Mouse (Mus musculus): ENCODE data around the gene Rnaseh2b. TPM values are rescaled to one million over a fixed set of nuclear protein-coding genes. Genes with fewer than 3 reads are reported as not detected.

Gene Rnaseh2b
- polyA plus RNA-seq, 1 experiment from 2014 or later = 63.4 TPM

- WGBS = 77% methylated on average over 5 of the region's 5 CpGs
- H3K27ac ChIP-seq = no peak overlapping the region
- H3K9me3 ChIP-seq = no peaks in the 10 kb centered on the region
These were observed 31.1 kb downstream of the Rnaseh2b start for GRCm38 (mm10) chr14:62323457-62323856.

GRCm38 (mm10) chr14:62324943-62325342, 32.6 kb downstream of the Rnaseh2b start:
- no peaks in the 10 kb centered on the region for H3K27me3 ChIP-seq (replicated peaks)
- no peaks in the 10 kb centered on the region; the same call in 1 of the 2 replicates for H3K4me1 ChIP-seq (replicated peaks)
- H3K27ac ChIP-seq = no peak overlapping the region
- ATAC-seq = no peak
- no peak overlapping the region for H3K9ac ChIP-seq
- H3K4me2 ChIP-seq (replicated peaks) = no peak overlapping the region
- no peaks in the 10 kb centered on the region for H3K36me3 ChIP-seq
- H3K4me3 ChIP-seq (replicated peaks) = no peak overlapping the region
- WGBS = 93% methylated on average over 5 of the region's 5 CpGs
- H3K9me3 ChIP-seq = no peaks in the 10 kb centered on the region

More at GRCm38 (mm10) chr14:62323457-62323856, 31.1 kb downstream of the Rnaseh2b start:
- Histone ChIP-seq H3K4me3 (replicated peaks) (no peak overlapping the region), H3K4me2 (replicated peaks) (no peak overlapping the region), H3K27me3 (replicated peaks) (no peaks in the 10 kb centered on the region), H3K4me1 (replicated peaks) (no peaks in the 10 kb centered on the region; the same call in 1 of the 2 replicates), H3K9ac (no peak overlapping the region), H3K36me3 (no peaks in the 10 kb centered on the region)
- no peak for ATAC-seq

GRCm38 (mm10) chr14:62326026-62326425, 33.6 kb downstream of the Rnaseh2b start:
- Histone ChIP-seq H3K4me3 (replicated peaks) (no peak overlapping the region), H3K27ac (no peak overlapping the region), H3K36me3 (no peaks in the 10 kb centered on the region), H3K27me3 (replicated peaks) (no peaks in the 10 kb centered on the region), H3K4me2 (replicated peaks) (no peak overlapping the region), H3K9ac (no peak overlapping the region), H3K9me3 (no peaks in the 10 kb centered on the region), H3K4me1 (replicated peaks) (no peaks in the 10 kb centered on the region; the same call in 1 of the 2 replicates)
- ATAC-seq = no peak
- 70% methylated on average over 3 of the region's 3 CpGs for WGBS

GRCm38 (mm10) chr14:62327171-62327570, 34.8 kb downstream of the Rnaseh2b start:
- Histone ChIP-seq H3K27me3 (replicated peaks) (no peaks in the 10 kb centered on the region), H3K27ac (no peak overlapping the region), H3K4me2 (replicated peaks) (no peak overlapping the region), H3K9ac (no peak overlapping the region), H3K9me3 (no peaks in the 10 kb centered on the region), H3K4me3 (replicated peaks) (no peak overlapping the region), H3K4me1 (replicated peaks) (no peaks in the 10 kb centered on the region; the same call in 1 of the 2 replicates), H3K36me3 (no peaks in the 10 kb centered on the region)
- ATAC-seq = no peak
- 33% methylated on average over 2 of the region's 2 CpGs for WGBS

GRCm38 (mm10) chr14:62328606-62329005, 36.2 kb downstream of the Rnaseh2b start:
- Histone ChIP-seq H3K4me3 (replicated peaks) (no peak overlapping the region), H3K9me3 (no peaks in the 10 kb centered on the region), H3K27me3 (replicated peaks) (no peaks in the 10 kb centered on the region), H3K4me1 (replicated peaks) (peaks cover 7% of the 10 kb centered on the region; the same call in 1 of the 2 replicates), H3K9ac (no peak overlapping the region), H3K36me3 (no peaks in the 10 kb centered on the region), H3K4me2 (replicated peaks) (no peak overlapping the region), H3K27ac (no peak overlapping the region)
- ATAC-seq = no peak
- WGBS = 39% methylated on average over 6 of the region's 6 CpGs

GRCm38 (mm10) chr14:62329631-62330030, 37.2 kb downstream of the Rnaseh2b start:
- no peak overlapping the region for H3K4me2 ChIP-seq (replicated peaks)
- H3K4me3 ChIP-seq (replicated peaks) = no peak overlapping the region
- no peak overlapping the region for H3K27ac ChIP-seq
- H3K9me3 ChIP-seq = no peaks in the 10 kb centered on the region
- no peak overlapping the region for H3K9ac ChIP-seq
- ATAC-seq = no peak
- no peaks in the 10 kb centered on the region for H3K27me3 ChIP-seq (replicated peaks)
- H3K36me3 ChIP-seq = no peaks in the 10 kb centered on the region
- WGBS = 79% methylated on average over 3 of the region's 3 CpGs
- H3K4me1 ChIP-seq (replicated peaks) = peaks cover 7% of the 10 kb centered on the region; the same call in 1 of the 2 replicates

GRCm38 (mm10) chr14:62331457-62331856, 39.1 kb downstream of the Rnaseh2b start:
- peak overlapping the region; percentile 15; the same call in 1 of the 2 replicates for H3K9ac ChIP-seq
- 23% methylated on average over 6 of the region's 6 CpGs for WGBS
- H3K27me3 ChIP-seq (replicated peaks) = no peaks in the 10 kb centered on the region
- no peaks in the 10 kb centered on the region for H3K36me3 ChIP-seq
- no peaks in the 10 kb centered on the region for H3K9me3 ChIP-seq
- peak overlapping the region; percentile 73 for H3K4me2 ChIP-seq (replicated peaks)
- H3K27ac ChIP-seq = no peak overlapping the region
- H3K4me3 ChIP-seq (replicated peaks) = peak overlapping the region; percentile 72
- H3K4me1 ChIP-seq (replicated peaks) = peaks cover 7% of the 10 kb centered on the region; the same call in 1 of the 2 replicates
- ATAC-seq = 0 out of 2 replicates have a peak, but pooled peaks have one; percentile 20

GRCm38 (mm10) chr14:62331866-62332619, 39.7 kb downstream of the Rnaseh2b start:
- Histone ChIP-seq H3K9me3 (no peaks in the 10 kb centered on the region), H3K4me2 (replicated peaks) (peak overlapping the region; percentile 73), H3K36me3 (no peaks in the 10 kb centered on the region), H3K27ac (peak overlapping the region; percentile 83), H3K9ac (peak overlapping the region; percentile 86), H3K4me1 (replicated peaks) (peaks cover 7% of the 10 kb centered on the region; the same call in 1 of the 2 replicates), H3K4me3 (replicated peaks) (peak overlapping the region; percentile 72), H3K27me3 (replicated peaks) (no peaks in the 10 kb centered on the region)
- ATAC-seq = peak; percentile 94
- WGBS = under 1% methylated on average over 62 of the region's 62 CpGs

- Histone ChIP-seq H3K36me3 (no peaks in the 10 kb centered on the region), H3K9ac (no peak overlapping the region), H3K27ac (no peak overlapping the region), H3K4me2 (replicated peaks) (no peak overlapping the region), H3K9me3 (no peaks in the 10 kb centered on the region), H3K4me1 (replicated peaks) (peaks cover 7% of the 10 kb centered on the region; the same call in 1 of the 2 replicates), H3K27me3 (replicated peaks) (no peaks in the 10 kb centered on the region), H3K4me3 (replicated peaks) (no peak overlapping the region)
- WGBS = 75% methylated on average over 9 of the region's 9 CpGs
- no peak for ATAC-seq
These were observed 41.7 kb downstream of the Rnaseh2b start for GRCm38 (mm10) chr14:62333909-62334687.

GRCm38 (mm10) chr14:62339196-62339595, 46.8 kb downstream of the Rnaseh2b start:
- no peaks in the 10 kb centered on the region for H3K27me3 ChIP-seq (replicated peaks)
- peaks cover 9% of the 10 kb centered on the region for H3K4me1 ChIP-seq (replicated peaks)
- no peak overlapping the region for H3K27ac ChIP-seq
- H3K4me2 ChIP-seq (replicated peaks) = no peak overlapping the region
- H3K9me3 ChIP-seq = no peaks in the 10 kb centered on the region
- 88% methylated on average over 1 of the region's 1 CpGs for WGBS
- no peak overlapping the region for H3K9ac ChIP-seq
- H3K36me3 ChIP-seq = no peaks in the 10 kb centered on the region
- ATAC-seq = no peak
- no peak overlapping the region for H3K4me3 ChIP-seq (replicated peaks)

- no peak overlapping the region for H3K27ac ChIP-seq
- H3K9me3 ChIP-seq = no peaks in the 10 kb centered on the region
- no peak for ATAC-seq
- H3K4me2 ChIP-seq (replicated peaks) = no peak overlapping the region
- H3K4me3 ChIP-seq (replicated peaks) = no peak overlapping the region
- no peak overlapping the region for H3K9ac ChIP-seq
- H3K27me3 ChIP-seq (replicated peaks) = no peaks in the 10 kb centered on the region
- 62% methylated on average over 8 of the region's 8 CpGs for WGBS
- H3K36me3 ChIP-seq = no peaks in the 10 kb centered on the region
- H3K4me1 ChIP-seq (replicated peaks) = peaks cover 9% of the 10 kb centered on the region
These were observed 49.7 kb downstream of the Rnaseh2b start for GRCm38 (mm10) chr14:62341887-62342642.
